Mouse (Mus musculus): ENCODE measurements around the gene Armc9.

Gene Armc9

DNA sequence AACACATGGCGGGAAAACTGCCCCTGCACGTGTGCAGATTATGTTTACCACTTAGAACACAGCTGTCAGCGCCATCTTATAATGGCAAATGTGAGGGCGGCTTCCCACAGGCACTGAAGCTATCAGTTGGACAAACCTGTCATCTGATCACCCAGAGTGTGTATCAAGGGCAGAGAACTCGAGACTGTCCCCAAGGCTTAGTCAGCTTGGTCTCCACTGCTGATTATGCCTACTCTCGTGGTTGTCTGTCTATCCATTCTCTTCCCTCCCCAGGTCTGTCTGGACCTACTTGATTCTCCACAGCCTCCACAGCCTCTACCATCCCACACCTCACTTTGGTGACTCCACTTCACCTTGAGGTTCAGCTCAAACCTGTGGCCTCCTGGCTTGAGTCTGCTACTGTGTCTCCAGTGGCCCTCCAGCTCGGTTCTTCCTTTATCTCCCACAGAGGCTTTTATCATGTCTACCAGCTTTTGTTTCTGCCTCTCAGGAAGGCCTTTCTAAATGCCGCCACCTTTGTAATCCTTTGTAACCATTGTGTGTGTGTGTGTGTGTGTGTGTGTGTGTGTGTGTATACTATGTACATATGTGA is 166.3 kb downstream of the Armc9 start:
- DNase-seq, result no peak
